Mouse (Mus musculus) bone marrow, adult 2 months (tissue): ENCODE measurements around the gene Mmrn2. TPM values are rescaled to one million over a fixed set of nuclear protein-coding genes. Genes with fewer than 3 reads are reported as not detected.

Source experiments
- H3K27ac ChIP-seq: fragments of 200-500 bp; 2 replicates; pipeline ENCODE4 v1.5.1; 2012; ENCODE audit warnings: low read depth, mild to moderate bottlenecking, control low read depth, inconsistent platforms, low read length; ENCODE audit not compliant: control insufficient read depth, poor library complexity, insufficient read depth
- H3K4me1 ChIP-seq: fragments of 200-500 bp; 2 replicates; pipeline ENCODE4 v1.6.1; 2011; ENCODE audit warnings: low read length; ENCODE audit not compliant: control insufficient read depth, insufficient read depth
- H3K4me3 ChIP-seq: fragments of 200-500 bp; replicated peaks from 2 replicates; pipeline ENCODE3; 2011; ENCODE audit warnings: mild to moderate bottlenecking, low read depth, low read length, control low read depth; ENCODE audit not compliant: control insufficient read depth
- CTCF ChIP-seq: fragments of 200-500 bp; IDR thresholded peaks from 2 replicates; pipeline ENCODE4 v1.5.1; 2011; ENCODE audit warnings: low read length, control low read depth; ENCODE audit not compliant: control insufficient read depth, insufficient read depth
- POLR2A ChIP-seq: fragments of 200-500 bp; IDR thresholded peaks from 2 replicates; pipeline ENCODE4 v1.6.1; 2011; ENCODE audit warnings: low read depth, mild to moderate bottlenecking, control low read depth, low read length, borderline replicate concordance; ENCODE audit not compliant: control insufficient read depth
- WGBS: fragments of 180-500 bp; shearing (Covaris S2); methylation state at CpG from one replicate; pipeline ENCODE4 v1.1.7; 2018; 5-methylcytosine and 5-hydroxymethylcytosine counted together
- polyA plus RNA-seq: library from polyadenylated mRNA; stranded (reverse); fragments of >200 nt; gene quantifications from 2 replicates; pipeline ENCODE4 v1.2.4, GENCODE M21; 2011; ENCODE audit warnings: low replicate concordance; ENCODE audit not compliant: missing spikeins, insufficient read depth, insufficient read length

Mmrn2 gene
- polyA plus RNA-seq, result 3.0 TPM in 2 replicates

DNA sequence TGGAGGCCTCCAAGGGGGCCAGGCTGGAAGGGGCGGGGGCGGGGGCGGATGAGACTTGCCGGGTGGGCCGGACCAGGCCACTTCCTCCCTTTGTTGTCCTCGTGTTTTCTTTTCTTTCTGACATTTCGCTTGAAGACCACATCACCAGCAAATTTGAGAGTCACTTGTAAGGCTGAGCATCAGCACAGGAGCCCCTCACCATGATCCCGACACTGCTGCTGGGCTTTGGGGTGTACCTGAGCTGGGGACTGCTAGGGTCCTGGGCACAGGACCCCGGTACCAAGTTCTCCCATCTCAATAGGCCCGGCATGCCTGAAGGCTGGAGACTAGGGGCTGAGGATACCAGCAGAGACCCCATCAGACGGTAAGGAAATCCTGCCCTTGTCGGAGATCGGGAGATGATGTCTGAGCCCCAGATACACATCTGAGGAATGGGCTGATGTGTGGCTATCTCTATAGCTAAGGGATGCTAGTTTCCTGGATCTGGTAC is at the start of gene Mmrn2:
Mmrn2 (plus strand) TSS at position 51 of the 490 bp plus-strand sequence.
- TF ChIP-seq CTCF (no peak), POLR2A (no peak)
- H3K4me3 ChIP-seq, result no peak within 1 kb of the TSS
- H3K4me1 ChIP-seq, result no peaks in the 10 kb centered on the region
- WGBS, result 51% methylated on average over 13 of the region's 13 CpGs
- H3K27ac ChIP-seq, result no peak within 1 kb of the TSS

DNA sequence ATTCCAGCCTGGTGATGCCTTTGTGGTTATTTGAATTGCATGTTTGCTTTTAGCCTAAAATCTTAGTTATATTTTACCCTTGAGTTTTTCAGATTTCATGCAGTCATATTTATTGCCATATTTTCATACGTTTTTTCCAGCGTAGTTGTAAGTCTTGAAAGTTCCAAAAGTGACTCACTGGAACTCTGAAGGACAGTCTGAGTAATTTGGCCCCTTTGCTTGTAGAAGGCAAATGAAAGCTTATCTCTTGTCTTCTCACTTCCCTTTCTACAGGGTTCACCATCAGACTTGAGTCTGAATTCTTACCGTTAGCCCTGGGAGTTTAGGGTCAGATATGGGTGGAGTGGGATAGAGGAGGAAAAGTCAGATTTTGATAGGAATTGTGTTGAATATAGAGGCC is 48.7 kb upstream of the Mmrn2 start:
- TF ChIP-seq POLR2A, result no peak
- no peak for TF ChIP-seq CTCF
- H3K4me3 ChIP-seq, result no peak overlapping the region
- H3K4me1 ChIP-seq, result no peaks in the 10 kb centered on the region
- H3K27ac ChIP-seq, result no peak overlapping the region
- 62% methylated on average over 3 of the region's 3 CpGs for WGBS

DNA sequence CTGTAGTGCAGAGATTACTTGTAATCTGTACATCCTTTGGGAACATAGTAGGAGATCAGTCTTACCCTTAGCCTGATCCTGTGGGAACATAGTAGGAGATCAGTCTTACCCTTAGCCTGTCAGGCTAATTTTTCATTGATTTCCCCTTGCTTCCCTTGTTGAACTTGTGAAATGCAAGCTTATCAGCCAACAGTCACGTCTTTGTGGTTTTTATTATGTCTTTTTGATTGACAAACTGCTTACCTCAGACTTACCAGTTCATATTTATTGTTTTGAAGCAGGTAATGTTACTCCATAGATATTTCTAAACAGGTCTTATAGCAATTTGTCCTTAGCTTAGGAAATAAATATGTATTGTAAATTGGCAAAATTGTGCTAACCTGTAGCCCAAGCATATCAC is 47.6 kb upstream of the Mmrn2 start:
- WGBS, result 30% methylated on average over 1 of the region's 1 CpGs
- H3K4me1 ChIP-seq, result no peaks in the 10 kb centered on the region
- TF ChIP-seq POLR2A, result no peak
- TF ChIP-seq CTCF, result no peak
- H3K4me3 ChIP-seq, result no peak overlapping the region
- no peak overlapping the region for H3K27ac ChIP-seq

DNA sequence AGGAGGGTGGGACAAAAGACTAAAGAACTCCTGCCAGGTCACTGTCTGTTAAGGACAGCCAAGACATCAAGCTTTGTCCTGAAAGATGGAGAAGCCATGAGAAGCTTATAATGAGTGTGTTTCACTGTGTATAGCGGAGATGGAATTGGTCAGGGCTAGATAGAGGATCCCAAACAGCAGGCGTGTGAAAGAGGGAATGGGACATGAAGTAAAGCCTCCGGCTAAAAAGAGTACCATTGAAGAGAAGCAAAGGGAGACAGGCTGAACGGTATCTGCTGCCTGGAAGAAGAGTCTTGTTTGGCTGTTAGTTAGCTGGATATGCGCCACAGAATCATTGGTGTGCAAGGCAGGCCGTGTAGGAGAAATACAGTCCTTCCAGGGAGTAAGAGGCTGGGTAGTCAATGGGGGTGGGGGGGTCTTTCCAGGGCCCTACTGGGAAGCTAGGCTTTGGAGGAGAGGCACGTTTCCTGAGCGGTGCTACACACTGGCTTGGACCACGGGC is 44.6 kb upstream of the Mmrn2 start:
- Histone ChIP-seq H3K4me1 (no peaks in the 10 kb centered on the region), H3K27ac (no peak overlapping the region), H3K4me3 (no peak overlapping the region)
- WGBS, result 91% methylated on average over 9 of the region's 9 CpGs
- TF ChIP-seq POLR2A (no peak), CTCF (no peak)

DNA sequence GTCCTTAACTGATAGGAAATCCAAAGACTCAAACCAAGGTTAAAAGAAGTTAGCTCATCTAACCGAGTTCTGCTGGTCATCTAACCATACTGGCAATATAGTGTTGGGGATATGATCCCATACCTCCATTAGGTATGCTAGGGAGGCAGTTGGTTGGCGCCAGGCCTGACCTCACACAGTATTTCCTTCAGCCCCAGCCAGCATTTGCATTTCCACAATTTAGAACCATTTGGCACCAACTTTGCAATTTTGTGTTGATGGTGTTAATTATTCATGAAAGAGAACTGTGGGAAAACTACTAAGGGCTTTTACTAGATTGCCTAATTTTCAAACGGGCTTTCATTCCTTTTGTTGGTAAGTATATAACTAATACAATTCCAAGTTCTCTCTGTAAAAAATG is 43.4 kb upstream of the Mmrn2 start:
- 80% methylated on average over 3 of the region's 3 CpGs for WGBS
- Histone ChIP-seq H3K4me3 (no peak overlapping the region), H3K4me1 (no peaks in the 10 kb centered on the region), H3K27ac (no peak overlapping the region)
- TF ChIP-seq CTCF, result no peak

DNA sequence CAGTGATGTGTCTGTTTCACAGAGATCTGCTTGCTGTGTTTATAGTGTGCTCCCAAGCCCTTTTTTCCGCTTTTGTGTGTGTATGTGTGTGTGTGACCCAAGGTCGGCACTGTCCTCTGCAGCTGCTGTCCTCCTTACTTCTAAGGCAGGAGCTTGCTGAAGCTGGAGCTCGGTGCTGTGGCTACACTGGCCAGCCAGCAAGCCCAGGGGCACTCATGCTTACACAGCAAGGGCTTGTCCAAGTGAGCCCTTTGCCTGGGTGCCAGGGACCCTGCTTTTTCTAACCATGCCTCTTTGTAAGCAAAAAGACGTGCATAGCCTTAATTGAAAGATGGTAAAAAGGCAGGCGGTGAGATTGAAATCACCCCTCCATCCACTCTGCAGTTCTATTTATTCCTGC is 42.8 kb upstream of the Mmrn2 start:
- no peak overlapping the region for H3K27ac ChIP-seq
- 87% methylated on average over 5 of the region's 5 CpGs for WGBS
- TF ChIP-seq POLR2A (no peak), CTCF (no peak)
- no peaks in the 10 kb centered on the region for H3K4me1 ChIP-seq
- H3K4me3 ChIP-seq, result no peak overlapping the region

DNA sequence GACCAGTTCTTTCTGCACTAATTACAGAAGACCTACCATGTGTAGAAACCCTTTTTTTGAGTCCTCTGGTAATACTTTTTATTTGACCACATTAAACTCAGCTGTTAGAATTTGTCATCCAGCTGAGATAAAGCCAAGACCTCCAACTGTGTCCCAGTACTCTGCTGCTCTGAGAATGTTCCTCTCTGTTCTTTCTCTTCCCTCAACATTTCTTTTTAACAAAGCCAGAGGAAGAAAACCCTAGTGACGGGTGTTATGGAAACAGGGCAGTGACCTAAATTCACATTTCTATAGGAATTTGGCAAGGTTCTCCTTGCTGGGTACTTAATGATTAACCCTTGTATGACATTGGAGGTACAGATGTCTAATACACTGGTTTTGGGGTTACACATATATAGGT is 35.8 kb upstream of the Mmrn2 start:
- no peak for TF ChIP-seq POLR2A
- no peak for TF ChIP-seq CTCF
- no peak overlapping the region for H3K27ac ChIP-seq
- no peak overlapping the region for H3K4me3 ChIP-seq
- H3K4me1 ChIP-seq, result no peaks in the 10 kb centered on the region; the same call in 1 of the 2 replicates
- WGBS, result 77% methylated on average over 1 of the region's 1 CpGs

DNA sequence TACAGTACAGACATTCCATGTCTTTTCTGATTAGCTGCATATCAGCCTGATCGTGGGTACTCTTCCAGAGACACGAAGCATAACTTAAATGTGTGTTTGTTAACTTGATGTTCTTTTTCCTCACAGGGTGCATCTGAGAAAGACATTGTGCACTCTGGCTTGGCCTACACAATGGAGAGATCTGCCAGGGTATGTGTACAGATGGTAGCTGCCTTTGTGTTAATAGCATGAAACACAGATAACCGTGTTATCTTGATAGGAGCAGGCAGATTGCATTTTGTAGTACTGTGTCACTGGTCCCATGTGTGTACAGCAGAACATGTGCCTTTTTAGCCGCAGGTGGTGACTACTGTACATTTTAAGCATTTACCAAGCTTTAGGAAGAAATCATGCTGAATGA is 33.3 kb upstream of the Mmrn2 start:
- no peak overlapping the region for H3K4me3 ChIP-seq
- WGBS, result 77% methylated on average over 4 of the region's 4 CpGs
- no peak for TF ChIP-seq CTCF
- no peak for TF ChIP-seq POLR2A
- no peaks in the 10 kb centered on the region; the same call in 1 of the 2 replicates for H3K4me1 ChIP-seq
- no peak overlapping the region for H3K27ac ChIP-seq

DNA sequence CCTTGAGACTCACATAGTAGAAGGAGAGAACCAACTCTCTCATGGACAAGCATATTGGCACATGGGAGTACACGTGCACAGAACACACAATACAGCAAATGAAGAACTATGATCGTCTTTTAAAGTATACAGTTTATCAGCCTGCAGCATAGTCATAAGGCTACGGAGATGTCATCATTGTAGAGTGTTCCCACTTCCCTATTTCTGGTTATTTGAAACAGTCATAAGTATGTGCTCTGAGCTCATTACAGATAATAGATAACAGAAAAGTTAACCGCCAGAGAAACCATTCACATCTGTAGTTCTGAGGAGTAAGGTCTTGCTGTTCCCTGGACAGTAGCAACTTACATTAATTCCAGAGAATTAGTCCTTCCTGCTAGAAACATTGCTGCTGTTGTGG is 32.2 kb upstream of the Mmrn2 start:
- Histone ChIP-seq H3K4me3 (no peak overlapping the region), H3K27ac (no peak overlapping the region), H3K4me1 (no peaks in the 10 kb centered on the region; the same call in 1 of the 2 replicates)
- TF ChIP-seq CTCF (no peak), POLR2A (no peak)
- WGBS, result 32% methylated on average over 4 of the region's 4 CpGs
